Mouse (Mus musculus) retina, adult 2 months (tissue): ENCODE results near the gene Shc4.

Experiments used
- DNase-seq: peaks from one replicate; pipeline ENCODE4 v3.0.0-alpha.2; 2012; ENCODE audit warnings: low read depth, low spot score

The Shc4 gene

DNA sequence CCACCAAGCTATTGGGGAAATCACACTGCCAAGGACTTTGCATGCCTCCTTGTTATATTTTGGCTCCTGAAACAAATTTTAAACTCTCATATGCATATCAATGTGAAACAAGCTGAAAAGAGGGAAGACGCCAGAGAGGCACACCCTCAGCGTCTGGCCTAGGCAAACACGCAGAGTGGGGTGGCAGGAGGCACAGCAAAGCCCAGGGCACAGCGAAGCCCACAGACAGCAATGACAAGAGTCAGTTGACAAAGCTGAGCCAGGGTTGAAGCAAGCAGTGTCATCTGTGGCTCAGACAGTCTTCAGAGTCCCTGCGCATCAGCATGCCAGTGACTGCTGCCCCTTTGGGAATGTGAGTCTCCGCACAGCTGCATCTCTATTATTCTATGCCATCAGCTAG is 79.0 kb downstream of the Shc4 start:
- DNase-seq, result no peak

DNA sequence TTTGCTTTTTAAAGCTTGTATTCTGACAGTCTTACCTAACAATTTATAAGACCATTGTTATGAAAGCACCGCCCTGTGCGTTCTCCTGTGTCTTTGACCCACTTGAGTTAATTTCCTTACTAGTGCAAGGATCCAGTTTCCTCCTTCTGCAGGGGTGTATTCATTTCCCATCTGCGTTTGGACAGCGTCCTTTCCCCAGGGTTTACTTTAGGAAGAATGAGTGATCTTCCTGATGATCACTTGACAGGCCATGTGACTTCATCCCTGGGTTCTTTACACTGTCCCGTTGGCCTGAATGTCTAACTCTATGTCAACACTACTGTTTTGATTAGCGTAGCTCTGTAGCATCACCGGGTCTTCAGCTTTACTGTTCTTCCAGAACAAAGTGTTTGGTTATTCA is 86.6 kb downstream of the Shc4 start:
- no peak for DNase-seq

DNA sequence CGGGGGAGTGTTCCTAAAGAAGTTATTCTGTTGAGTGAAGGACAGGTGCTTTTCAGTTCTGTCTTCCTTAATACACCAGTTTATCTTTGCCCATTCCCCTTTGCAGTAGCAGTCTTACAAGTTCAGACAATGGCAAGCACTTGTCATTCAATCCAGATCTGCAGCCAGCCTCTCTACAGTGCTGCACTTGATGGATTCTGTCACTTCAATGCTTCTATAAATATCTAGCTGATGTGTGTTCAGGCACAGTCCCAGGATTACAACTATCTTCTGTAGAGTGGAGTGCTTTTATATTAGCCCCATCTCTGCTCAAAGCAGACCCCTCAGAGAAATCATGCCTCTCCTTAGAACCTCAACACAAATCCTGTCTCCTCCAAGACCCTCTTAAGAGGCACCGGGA is 93.9 kb downstream of the Shc4 start:
- no peak for DNase-seq

GRCm38 (mm10) chr2:125628487-125628886 is 95.5 kb downstream of the Shc4 start:
- no peak for DNase-seq

- no peak for DNase-seq
Observed at GRCm38 (mm10) chr2:125626536-125626935, 97.4 kb downstream of the Shc4 start.

- DNase-seq, result peak; percentile 93
Observed at GRCm38 (mm10) chr2:125624837-125625351, 99.1 kb downstream of the Shc4 start, which contains the start of gene Cep152. Gene Cep152, minus strand, starts transcription at chr2:125625113.

GRCm38 (mm10) chr2:125624127-125624685 is 99.7 kb downstream of the Shc4 start:
- no peak for DNase-seq

- DNase-seq, result no peak
Observed at GRCm38 (mm10) chr2:125623211-125623610, 100.7 kb downstream of the Shc4 start.

- DNase-seq, result no peak
Observed at GRCm38 (mm10) chr2:125620213-125620907, 103.6 kb downstream of the Shc4 start.

GRCm38 (mm10) chr2:125615858-125616424 is 108.0 kb downstream of the Shc4 start:
- DNase-seq, result no peak

DNA sequence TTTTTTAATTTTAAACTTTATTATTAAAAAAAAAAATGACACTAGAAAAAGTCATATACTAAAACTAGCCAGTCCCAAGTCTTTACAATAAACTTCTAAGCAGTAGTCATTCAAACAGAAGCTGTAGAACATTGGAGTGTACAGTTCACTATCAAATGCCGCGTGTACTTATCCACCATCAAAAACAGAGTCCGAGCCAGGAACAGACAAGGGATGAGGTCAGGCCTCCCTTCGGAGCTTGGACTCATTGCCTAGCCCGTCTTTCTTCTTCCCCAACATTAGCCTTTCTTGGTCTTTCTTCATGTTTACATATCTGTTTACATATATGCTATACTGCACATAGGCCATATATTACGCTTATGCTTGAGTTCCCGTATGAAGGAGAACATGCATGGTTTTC is 108.5 kb downstream of the Shc4 start:
- DNase-seq, result no peak

GRCm38 (mm10) chr2:125606220-125606845 is 117.6 kb downstream of the Shc4 start:
- no peak for DNase-seq

- DNase-seq, result no peak
Observed at GRCm38 (mm10) chr2:125604646-125605045, 119.3 kb downstream of the Shc4 start.

DNA sequence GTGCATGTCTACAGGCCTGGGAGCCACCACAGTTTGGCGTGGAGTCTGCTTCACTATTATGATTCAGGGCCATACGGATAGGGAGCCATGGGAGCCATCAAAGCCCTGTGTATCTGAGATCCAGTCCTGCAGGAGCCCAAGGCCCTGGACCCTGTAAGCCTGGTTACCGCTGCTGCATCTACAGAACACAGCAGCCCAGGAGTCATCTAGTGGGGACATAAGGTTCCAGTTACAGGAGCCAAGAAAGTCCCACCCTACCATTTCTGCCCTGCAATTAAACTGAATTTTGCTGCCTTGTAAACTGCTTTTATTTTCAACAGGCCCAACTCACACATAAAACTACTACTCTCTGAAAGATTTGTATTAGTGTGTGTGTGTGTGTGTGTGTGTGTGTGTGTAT is 121.0 kb downstream of the Shc4 start:
- no peak for DNase-seq

- DNase-seq, result no peak
Observed at GRCm38 (mm10) chr2:125598958-125599357, 125.0 kb downstream of the Shc4 start.

DNA sequence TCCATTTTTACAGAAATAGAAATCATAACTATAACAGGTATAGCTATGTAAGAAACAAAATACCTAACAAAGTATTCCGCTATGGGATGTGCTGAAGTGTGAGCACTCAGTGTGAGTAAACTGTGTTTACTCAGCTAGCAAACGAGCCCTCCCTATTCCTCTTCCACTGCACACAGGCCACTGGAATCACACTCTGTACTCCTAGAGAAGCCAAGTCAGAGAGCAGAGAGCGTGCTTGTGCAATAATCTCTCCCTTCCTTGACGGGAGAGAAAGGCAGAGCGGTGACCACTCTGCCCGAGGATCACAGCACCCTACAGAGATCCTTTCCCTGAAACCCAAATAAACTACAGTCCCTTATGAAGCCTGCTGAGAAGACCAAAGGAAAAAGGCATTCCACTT is 125.7 kb downstream of the Shc4 start:
- DNase-seq, result no peak

DNA sequence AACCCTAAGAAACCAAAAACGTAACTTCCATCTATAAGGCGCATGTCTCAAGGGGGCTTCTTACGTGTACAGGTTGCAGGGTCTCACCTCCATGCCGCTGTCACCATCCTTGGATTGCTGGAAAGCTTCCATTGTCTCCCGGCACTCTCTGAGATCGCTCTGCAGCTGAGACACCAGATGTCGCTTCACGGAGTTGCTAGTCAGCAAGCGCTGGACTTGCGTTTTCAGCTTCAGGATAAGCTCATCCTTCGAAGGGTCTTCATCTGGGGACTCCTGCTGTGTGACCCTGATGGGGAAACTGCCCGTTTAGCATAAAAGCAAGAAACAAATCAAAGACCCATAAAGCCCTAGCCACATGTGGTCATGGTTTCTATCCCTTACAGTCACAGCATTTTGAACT is 129.2 kb downstream of the Shc4 start:
- no peak for DNase-seq

DNA sequence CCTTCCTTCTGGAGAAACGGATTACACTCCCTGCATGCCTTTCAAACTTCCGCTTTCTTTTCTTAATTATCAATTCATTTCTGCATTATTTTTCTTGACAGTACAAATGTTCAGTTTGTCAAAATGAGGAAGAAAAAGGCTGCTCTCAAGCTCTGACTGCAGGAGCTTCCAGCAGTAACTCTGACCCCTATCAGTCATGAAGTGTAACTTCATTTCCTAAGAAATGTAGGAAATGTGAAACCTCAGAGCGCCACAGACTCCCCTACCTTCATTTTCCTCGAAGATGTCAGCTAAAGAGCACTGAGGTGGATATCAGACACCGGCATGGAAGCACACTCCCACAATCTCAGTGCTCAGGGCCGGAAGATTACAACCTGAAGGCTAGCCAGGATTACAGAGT is 129.9 kb downstream of the Shc4 start:
- no peak for DNase-seq

- no peak for DNase-seq
Observed at GRCm38 (mm10) chr2:125591895-125592294, 132.1 kb downstream of the Shc4 start.

DNA sequence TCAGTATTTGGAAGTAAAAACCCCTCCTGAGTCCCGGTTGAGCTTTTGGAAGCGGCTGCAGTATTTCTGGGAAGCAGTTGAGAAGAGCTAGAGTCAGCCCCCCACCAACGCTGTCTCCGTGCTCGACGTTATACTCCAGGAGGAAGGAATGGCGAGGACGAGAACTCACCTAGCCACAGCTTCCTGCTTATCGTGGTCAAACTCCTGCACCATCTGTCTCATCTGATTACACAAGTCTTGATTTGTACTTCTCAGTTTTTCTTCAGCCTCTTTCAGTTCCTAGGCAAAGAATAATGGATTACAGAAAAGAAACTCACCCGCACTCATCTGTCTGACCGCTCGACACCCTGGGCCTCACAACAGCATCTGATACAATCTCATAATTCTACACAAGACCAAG is 134.7 kb downstream of the Shc4 start:
- DNase-seq, result no peak

DNA sequence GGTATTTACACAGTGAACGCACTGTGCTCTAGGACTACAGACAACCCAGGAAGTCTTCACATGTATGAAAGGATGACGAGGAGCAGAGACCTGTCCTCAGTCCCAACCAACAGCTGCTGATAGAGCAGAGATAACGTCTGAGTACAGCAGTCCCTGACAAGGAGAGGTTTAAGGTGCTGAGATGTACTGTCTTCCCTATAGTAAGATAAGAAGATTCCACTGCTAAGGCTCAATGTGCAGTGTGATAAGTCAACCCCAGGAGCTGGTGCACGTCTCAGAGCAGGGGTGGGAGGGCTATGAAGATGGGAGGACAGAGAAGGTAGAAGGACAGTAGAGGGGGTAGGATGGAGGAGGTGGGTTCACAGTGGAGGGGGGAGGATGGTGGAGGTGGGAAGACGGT is 142.9 kb downstream of the Shc4 start:
- no peak for DNase-seq

DNA sequence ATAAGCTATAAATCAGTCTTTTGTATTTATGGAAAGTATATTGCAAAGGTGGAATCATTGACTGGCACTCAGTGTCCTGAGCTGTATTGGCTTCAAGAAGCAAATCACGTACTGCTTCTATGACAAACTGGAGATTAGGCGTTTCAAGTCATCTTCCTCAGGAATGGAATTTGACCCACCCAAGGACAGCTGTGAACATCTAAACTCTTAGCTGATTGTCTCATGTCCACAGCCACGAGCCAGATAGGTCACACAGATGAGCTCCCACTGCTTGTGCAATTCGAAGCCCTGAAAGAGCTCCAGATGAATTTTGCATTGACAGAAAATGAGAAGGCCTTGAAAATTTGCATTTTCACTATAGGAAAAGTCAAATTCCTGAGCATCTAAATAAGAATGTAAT is 146.3 kb downstream of the Shc4 start:
- DNase-seq, result no peak
